Comparison of ENCODE assay signal across 8 mouse cellular contexts in genomic region chr3:103280241-103280761, GRCm38 (mm10). TPM values are rescaled to one million over a fixed set of nuclear protein-coding genes. Genes with fewer than 3 reads are reported as not detected.
DNase-seq lines count a peak whose midpoint lies in the region; ATAC-seq and TF ChIP-seq lines count a peak whose summit lies in the region.

No protein-coding gene starts in this region.

- no peak for TF ChIP-seq CTCF in Patski (IDR thresholded peaks at IDR 0.05)

- no peaks in the 10 kb centered on the region for H3K9me3 ChIP-seq in hindbrain, embryonic 14.5 days (ENCODE audit: control insufficient read depth, low read length)
- no peaks in the 10 kb centered on the region for H3K9me3 ChIP-seq in megakaryocyte, embryonic 14.5 days

- peak overlapping the region; percentile 91 for H3K9ac ChIP-seq in hindbrain, embryonic 14.5 days

- H3K27ac ChIP-seq in hindbrain, embryonic 14.5 days: peak overlapping the region; percentile 96

- H3K4me2 ChIP-seq in hindbrain, embryonic 14.5 days (replicated peaks): peak overlapping the region; percentile 96

- DNase-seq in Patski (ENCODE audit: low read depth, low spot score): no peak
- DNase-seq in cerebellum, adult 9-11 months: peak; percentile 74
- peak; percentile 14 to 42 for DNase-seq in frontal cortex, adult 2 months (ENCODE audit: extremely low spot score in 1 of 2, low spot score in 1 of 2)
- peak; percentile 33 for DNase-seq in hindbrain, embryonic 14.5 days (ENCODE audit: low spot score)
- DNase-seq in left cerebral cortex, postnatal 10 days (ENCODE audit: extremely low spot score in 1 of 2, low spot score in 2 of 2): peak; percentile 31 to 78
- peak; percentile 67 to 71 for DNase-seq in right cerebral cortex, postnatal 10 days (ENCODE audit: low spot score in 2 of 2)
- peak; percentile 44 for DNase-seq in urinary bladder, postnatal 14 days (ENCODE audit: low spot score)

- no peaks in the 10 kb centered on the region for H3K27me3 ChIP-seq in Patski
- no peaks in the 10 kb centered on the region for H3K27me3 ChIP-seq in hindbrain, embryonic 14.5 days (ENCODE audit: control insufficient read depth, insufficient read depth, low read length)
- no peaks in the 10 kb centered on the region for H3K27me3 ChIP-seq in megakaryocyte, embryonic 14.5 days (replicated peaks)

- H3K4me3 ChIP-seq in hindbrain, embryonic 14.5 days (replicated peaks; ENCODE audit: low read length): peak overlapping the region; percentile 88
- peak overlapping the region; percentile 99 for H3K4me3 ChIP-seq in megakaryocyte, embryonic 14.5 days (replicated peaks)

- in situ Hi-C loops in Patski (cut with MboI; ENCODE audit: low pct_unique_long_range_greater_than_20kb): no loop called here

- peaks cover 24% of the 10 kb centered on the region for H3K4me1 ChIP-seq in hindbrain, embryonic 14.5 days (replicated peaks; ENCODE audit: control insufficient read depth, insufficient read depth, low read length)
- H3K4me1 ChIP-seq in megakaryocyte, embryonic 14.5 days: peaks cover 34% of the 10 kb centered on the region

- CTCF ChIA-PET in Patski (lab: Charles Lee): interaction anchor here (0.7 to 1.7 kb wide), 7 partner anchors 11 to 77 kb away, joined by 3 to 7 read pairs (median 3); no protein-coding TSS in a partner anchor

- WGBS in hindbrain, embryonic 14.5 days: under 1% methylated on average over 34 of the region's 36 CpGs

- POLR2A ChIA-PET in Patski (lab: Charles Lee): interaction anchor here (0.5 to 1.7 kb wide), 6 partner anchors 11 to 1099 kb away, joined by 3 to 7 read pairs (median 3); no protein-coding TSS in a partner anchor

- ATAC-seq in Patski: peak; percentile 65
- ATAC-seq in hindbrain, embryonic 14.5 days (ENCODE audit: low FRiP score): peak; percentile 64

- intact Hi-C loops in left cerebral cortex, postnatal 10 days (cut with DNase I): no loop called here

- no peaks in the 10 kb centered on the region for H3K36me3 ChIP-seq in hindbrain, embryonic 14.5 days (replicated peaks; ENCODE audit: control insufficient read depth, insufficient read depth)
- peaks cover 14% of the 10 kb centered on the region for H3K36me3 ChIP-seq in megakaryocyte, embryonic 14.5 days (replicated peaks; ENCODE audit: low read length)

RNA-seq across cellular contexts. Expression of gene Trim33, which starts 1.2 kb away (rescaled TPM):
- 47.3 TPM for polyA plus RNA-seq in Patski (2021)
- polyA plus RNA-seq in frontal cortex, adult 2 months (2012; rRNA removed): 20.0 and 21.0 TPM in 2 replicates
- 26.1 and 31.9 TPM in 2 replicates for polyA plus RNA-seq in hindbrain, embryonic 14.5 days (2014; fragmentation: Nextera tagmentation; extraction: Ambion mirVana)
- total RNA-seq in left cerebral cortex, postnatal 10 days (2021): 10 to 100 TPM; 58.9 to 60.2 TPM
- 0.53 and 1.3 TPM in 2 replicates for polyA plus RNA-seq in megakaryocyte, embryonic 14.5 days (2012; ENCODE audit: insufficient read depth, low replicate concordance)
